Mouse (Mus musculus) cerebellum, adult 11-12 months (tissue): ENCODE results near the gene Prkca.

ENCODE experiments used
- DNase-seq: peaks from one replicate; pipeline ENCODE4 v3.0.0; 2022

Prkca gene

GRCm38 (mm10) chr11:108228497-108228896 lies 115.2 kb downstream of the Prkca start:
- no peak for DNase-seq

GRCm38 (mm10) chr11:108226248-108226647 lies 117.5 kb downstream of the Prkca start:
- no peak for DNase-seq

- DNase-seq: peak; percentile 19
Observed at GRCm38 (mm10) chr11:108224233-108224973, 119.3 kb downstream of the Prkca start.

GRCm38 (mm10) chr11:108223613-108224232 lies 120.0 kb downstream of the Prkca start:
- DNase-seq: peak; percentile 14

- no peak for DNase-seq
Observed at GRCm38 (mm10) chr11:108223154-108223553, 120.6 kb downstream of the Prkca start.

GRCm38 (mm10) chr11:108222616-108223015 lies 121.1 kb downstream of the Prkca start:
- DNase-seq: no peak

GRCm38 (mm10) chr11:108222026-108222425 lies 121.7 kb downstream of the Prkca start:
- peak; percentile 45 for DNase-seq

- DNase-seq: no peak
Observed at GRCm38 (mm10) chr11:108221124-108221835, 122.4 kb downstream of the Prkca start.

GRCm38 (mm10) chr11:108220605-108221004 lies 123.1 kb downstream of the Prkca start:
- DNase-seq: no peak

- no peak for DNase-seq
Observed at GRCm38 (mm10) chr11:108217043-108217442, 126.7 kb downstream of the Prkca start.

- no peak for DNase-seq
Observed at GRCm38 (mm10) chr11:108216064-108216463, 127.7 kb downstream of the Prkca start.

- DNase-seq: no peak
Observed at GRCm38 (mm10) chr11:108215466-108215865, 128.3 kb downstream of the Prkca start.

- no peak for DNase-seq
Observed at GRCm38 (mm10) chr11:108214521-108215223, 129.1 kb downstream of the Prkca start.

GRCm38 (mm10) chr11:108213783-108214182 lies 129.9 kb downstream of the Prkca start:
- no peak for DNase-seq

GRCm38 (mm10) chr11:108212638-108213037 lies 131.1 kb downstream of the Prkca start:
- DNase-seq: no peak

- DNase-seq: no peak
Observed at GRCm38 (mm10) chr11:108212030-108212429, 131.7 kb downstream of the Prkca start.

GRCm38 (mm10) chr11:108210749-108211148 lies 133.0 kb downstream of the Prkca start:
- DNase-seq: no peak

GRCm38 (mm10) chr11:108206602-108207001 lies 137.1 kb downstream of the Prkca start:
- no peak for DNase-seq

- no peak for DNase-seq
Observed at GRCm38 (mm10) chr11:108204895-108205248, 138.9 kb downstream of the Prkca start.

- DNase-seq: no peak
Observed at GRCm38 (mm10) chr11:108204202-108204894, 139.4 kb downstream of the Prkca start.

GRCm38 (mm10) chr11:108202835-108203234 lies 140.9 kb downstream of the Prkca start:
- DNase-seq: no peak
